Mouse (Mus musculus) CH12.LX (cell line): Measurements from ENCODE around the gene Prdx3. TPM values are rescaled to one million over a fixed set of nuclear protein-coding genes. Genes with fewer than 3 reads are reported as not detected.
A peak's percentile ranks its signal among the peaks of the same experiment; 100 is the strongest.

ENCODE experiments used
- DNase-seq: peaks from one replicate; pipeline ENCODE4 v3.0.0-alpha.2; 2013; ENCODE audit errors: extremely low read depth
- H3K27ac ChIP-seq: 2 replicates; pipeline ENCODE4 v1.5.1; 2012; ENCODE audit warnings: low read depth, mild to moderate bottlenecking, control low read depth, moderate library complexity; ENCODE audit not compliant: insufficient read depth
- H3K27me3 ChIP-seq: replicated peaks from 2 replicates; pipeline ENCODE3; 2012; ENCODE audit warnings: inconsistent platforms
- H3K36me3 ChIP-seq, 2 experiments: replicated peaks in 1 of 2; 2 replicates each; pipeline versions ENCODE3 to v1.6.1; 2012; ENCODE audit warnings: inconsistent platforms in 1 of 2, low read length in 1 of 2, mild to moderate bottlenecking in 1 of 2, mixed read lengths in 1 of 2, moderate library complexity in 1 of 2; ENCODE audit not compliant: control insufficient read depth in 1 of 2, insufficient read depth in 1 of 2
- H3K4me1 ChIP-seq, 2 experiments: 2 replicates each; pipeline ENCODE4 v1.6.1; 2012; ENCODE audit warnings: inconsistent platforms in 1 of 2, moderate library complexity in 1 of 2; ENCODE audit not compliant: insufficient read depth in 2 of 2, control insufficient read depth in 1 of 2
- H3K4me2 ChIP-seq: 2 replicates; pipeline ENCODE4 v1.6.1; 2012; ENCODE audit warnings: low read depth, mild to moderate bottlenecking, control low read depth; ENCODE audit not compliant: poor library complexity, insufficient read depth, severe bottlenecking
- H3K4me3 ChIP-seq, 3 experiments: fragments of 150-350 bp in 1 of 3; sonication (generic) in 1 of 3; replicated peaks in 1 of 3; 2 replicates each; pipeline versions ENCODE3 to v1.5.1; 2011 to 2012; ENCODE audit warnings: low read depth in 2 of 3, low read length in 2 of 3, mild to moderate bottlenecking in 2 of 3, moderate library complexity in 2 of 3, control low read depth in 1 of 3, improper control_type of control experiment in 1 of 3, inconsistent platforms in 1 of 3, mixed read lengths in 1 of 3; ENCODE audit not compliant: poor library complexity in 1 of 3
- H3K79me2 ChIP-seq: replicated peaks from 2 replicates; pipeline ENCODE4 v1.6.1; 2012; ENCODE audit warnings: mild to moderate bottlenecking, moderate library complexity; ENCODE audit not compliant: control insufficient read depth, poor library complexity, insufficient read depth, severe bottlenecking; ENCODE audit errors: extremely low read depth
- H3K9ac ChIP-seq: 2 replicates; pipeline ENCODE4 v1.6.1; 2012; ENCODE audit warnings: low read depth, mild to moderate bottlenecking, control low read depth, moderate library complexity; ENCODE audit not compliant: insufficient read depth
- H3K9me3 ChIP-seq: replicated peaks from 2 replicates; pipeline ENCODE3; 2012; ENCODE audit warnings: low read length, inconsistent platforms, mixed read lengths
- BHLHE40 ChIP-seq: IDR thresholded peaks from 2 replicates; pipeline ENCODE4 v1.6.1; 2011; ENCODE audit warnings: mild to moderate bottlenecking, low read depth, low read length, improper control_type of control experiment
- CHD1 ChIP-seq: IDR thresholded peaks from 2 replicates; pipeline ENCODE4 v1.6.1; 2012; ENCODE audit warnings: low read depth, low read length, improper control_type of control experiment, inconsistent platforms
- CHD2 ChIP-seq: IDR thresholded peaks from 2 replicates; pipeline ENCODE4 v1.6.1; 2011; ENCODE audit warnings: low read length, improper control_type of control experiment
- CTCF ChIP-seq, 2 experiments: IDR thresholded peaks in 1 of 2; conservative IDR thresholded peaks in 1 of 2; 2 replicates each; pipeline ENCODE4 v1.5.1; 2011 to 2012; ENCODE audit warnings: low read depth in 2 of 2, low read length in 2 of 2, improper control_type of control experiment in 1 of 2, inconsistent platforms in 1 of 2, mild to moderate bottlenecking in 1 of 2, moderate library complexity in 1 of 2
- E2F4 ChIP-seq: IDR thresholded peaks from 2 replicates; pipeline ENCODE4 v1.6.1; 2011; ENCODE audit warnings: low read depth, low read length, improper control_type of control experiment; ENCODE audit not compliant: insufficient replicate concordance
- EP300 ChIP-seq: IDR thresholded peaks from 2 replicates; pipeline ENCODE4 v1.6.1; 2011; ENCODE audit warnings: low read length, improper control_type of control experiment
- IRF4 ChIP-seq: IDR thresholded peaks from 2 replicates; pipeline ENCODE4 v1.6.1; 2014; ENCODE audit warnings: low read depth, mild to moderate bottlenecking, inconsistent platforms, low read length, improper control_type of control experiment
- JUN ChIP-seq: IDR thresholded peaks from 2 replicates; pipeline ENCODE4 v1.6.1; 2011; ENCODE audit warnings: low read depth, mild to moderate bottlenecking, low read length, improper control_type of control experiment, moderate library complexity; ENCODE audit not compliant: insufficient read depth
- JUND ChIP-seq: conservative IDR thresholded peaks from 2 replicates; pipeline ENCODE4 v1.6.1; 2011; ENCODE audit warnings: low read depth, low read length, improper control_type of control experiment
- KAT2A ChIP-seq: IDR thresholded peaks from 2 replicates; pipeline ENCODE4 v1.6.1; 2012; ENCODE audit warnings: low read length, improper control_type of control experiment, inconsistent platforms; ENCODE audit not compliant: insufficient replicate concordance
- MAX ChIP-seq: IDR thresholded peaks from 2 replicates; pipeline ENCODE4 v1.6.1; 2011; ENCODE audit warnings: low read length, improper control_type of control experiment
- MAZ ChIP-seq: IDR thresholded peaks from 2 replicates; pipeline ENCODE4 v1.6.1; 2012; ENCODE audit warnings: low read depth, mild to moderate bottlenecking, inconsistent platforms, low read length, improper control_type of control experiment, moderate library complexity
- MXI1 ChIP-seq: IDR thresholded peaks from 2 replicates; pipeline ENCODE4 v1.6.1; 2011; ENCODE audit warnings: mild to moderate bottlenecking, low read depth, low read length, improper control_type of control experiment
- NELFE ChIP-seq: IDR thresholded peaks from 2 replicates; pipeline ENCODE4 v1.6.1; 2011; ENCODE audit warnings: low read depth, low read length, improper control_type of control experiment
- PAX5 ChIP-seq: IDR thresholded peaks from 2 replicates; pipeline ENCODE4 v1.6.1; 2012; ENCODE audit warnings: low read length, inconsistent platforms, mixed read lengths
- POLR2A ChIP-seq: IDR thresholded peaks from 2 replicates; pipeline ENCODE4 v1.6.1; 2011; ENCODE audit warnings: low read depth, mild to moderate bottlenecking, improper control_type of control experiment, low read length
- SIN3A ChIP-seq: IDR thresholded peaks from 2 replicates; pipeline ENCODE4 v1.6.1; 2012; ENCODE audit warnings: low read length, improper control_type of control experiment, inconsistent platforms
- TBP ChIP-seq: conservative IDR thresholded peaks from 2 replicates; pipeline ENCODE4 v1.6.1; 2011; ENCODE audit warnings: low read depth, low read length, improper control_type of control experiment
- USF1 ChIP-seq: IDR thresholded peaks from 2 replicates; pipeline ENCODE4 v1.6.1; 2014; ENCODE audit warnings: low read depth, mild to moderate bottlenecking, inconsistent platforms, low read length, improper control_type of control experiment
- USF2 ChIP-seq: conservative IDR thresholded peaks from 2 replicates; pipeline ENCODE4 v1.6.1; 2011; ENCODE audit warnings: low read depth, low read length, improper control_type of control experiment
- ZC3H11A ChIP-seq: IDR thresholded peaks from 2 replicates; pipeline ENCODE4 v1.6.1; 2012; ENCODE audit warnings: low read depth, mild to moderate bottlenecking, inconsistent platforms, low read length, improper control_type of control experiment
- ZMIZ1 ChIP-seq: IDR thresholded peaks from 2 replicates; pipeline ENCODE4 v1.6.1; 2012; ENCODE audit warnings: low read depth, mild to moderate bottlenecking, inconsistent platforms, low read length, improper control_type of control experiment
- dilution Hi-C: fragments of 300-500 bp; cut with MboI; formaldehyde crosslinking; loops from 2 replicates; pipeline ENCODE4 v1.14.3; 2020; ENCODE audit warnings: low sequenced_read_pairs; ENCODE audit not compliant: extremely low pct_unique_long_range_greater_than_20kb, extremely low pct_ligation_motif_present
- in situ Hi-C: fragments of 300-500 bp; cut with MboI; formaldehyde crosslinking; loops from 3 replicates; pipeline ENCODE4 v1.14.3; 2019; ENCODE audit warnings: low sequenced_read_pairs, low pct_ligation_motif_present, low pct_unique_long_range_greater_than_20kb, mixed read lengths
- polyA plus RNA-seq: library from polyadenylated mRNA; unstranded; fragments of >175 nt; gene quantifications from 2 replicates; pipeline ENCODE4 v1.2.1, GENCODE M21; 2012; ENCODE audit warnings: low read depth; ENCODE audit not compliant: insufficient read length
- total RNA-seq, 2 experiments: library from RNA; depleted of rRNA; stranded (reverse); fragments of 300-350 nt in 1 of 2; fragments of >200 nt in 1 of 2; gene quantifications; 2 replicates each; pipeline ENCODE4 v1.2.3; 2012 to 2014

Prdx3 gene
- total and polyA plus RNA-seq, 3 experiments = 180 to 427 (median 246) TPM

DNA sequence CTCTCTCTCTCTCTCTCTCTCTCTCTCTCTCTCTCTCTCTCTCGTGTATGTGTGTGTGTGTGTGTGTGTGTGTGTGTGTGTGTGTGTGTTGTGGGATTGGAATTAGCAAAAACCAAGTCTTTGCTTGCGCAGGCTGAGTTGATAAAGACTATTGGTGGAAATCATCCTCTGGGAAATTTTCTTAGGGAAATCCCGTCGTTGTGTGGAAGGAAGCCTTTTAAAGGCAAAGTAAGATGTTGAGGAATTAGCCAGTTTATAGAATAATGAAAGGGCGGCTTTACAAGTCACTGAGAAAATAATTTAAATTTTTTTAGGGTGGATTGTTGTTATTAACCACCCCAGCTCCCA, 16.7 kb upstream of the Prdx3 start:
- dilution Hi-C loops = no loop called here
- in situ Hi-C loops = loop anchor here (10.0 kb wide), 1 partner anchor 54 kb away; no protein-coding TSS in a partner anchor
- DNase-seq = no peak
- Histone ChIP-seq H3K4me1 (peaks cover 3 to 43% of the 10 kb centered on the region in 2 experiments; a peak in 3 of 4 replicates), H3K4me2 (peak overlapping the region; percentile 94), H3K4me3 (peak overlapping the region; percentile 88 to 93 (median 90)), H3K9me3 (no peaks in the 10 kb centered on the region), H3K9ac (peak overlapping the region; percentile 61), H3K79me2 (peaks cover 11% of the 10 kb centered on the region), H3K36me3 (no peaks in the 10 kb centered on the region), H3K27ac (peak overlapping the region; percentile 11; the same call in 1 of the 2 replicates)
- TF ChIP-seq BHLHE40 = 0 out of 2 replicates have a peak, but pooled peaks have one; percentile 26
- no peak; the same call in 1 of the 2 replicates for TF ChIP-seq JUND
- TF ChIP-seq SIN3A = peak; percentile 13; the same call in 1 of the 2 replicates
- TF ChIP-seq, all 38 proteins: peak for 2
- H3K27me3 ChIP-seq = no peaks in the 10 kb centered on the region

DNA sequence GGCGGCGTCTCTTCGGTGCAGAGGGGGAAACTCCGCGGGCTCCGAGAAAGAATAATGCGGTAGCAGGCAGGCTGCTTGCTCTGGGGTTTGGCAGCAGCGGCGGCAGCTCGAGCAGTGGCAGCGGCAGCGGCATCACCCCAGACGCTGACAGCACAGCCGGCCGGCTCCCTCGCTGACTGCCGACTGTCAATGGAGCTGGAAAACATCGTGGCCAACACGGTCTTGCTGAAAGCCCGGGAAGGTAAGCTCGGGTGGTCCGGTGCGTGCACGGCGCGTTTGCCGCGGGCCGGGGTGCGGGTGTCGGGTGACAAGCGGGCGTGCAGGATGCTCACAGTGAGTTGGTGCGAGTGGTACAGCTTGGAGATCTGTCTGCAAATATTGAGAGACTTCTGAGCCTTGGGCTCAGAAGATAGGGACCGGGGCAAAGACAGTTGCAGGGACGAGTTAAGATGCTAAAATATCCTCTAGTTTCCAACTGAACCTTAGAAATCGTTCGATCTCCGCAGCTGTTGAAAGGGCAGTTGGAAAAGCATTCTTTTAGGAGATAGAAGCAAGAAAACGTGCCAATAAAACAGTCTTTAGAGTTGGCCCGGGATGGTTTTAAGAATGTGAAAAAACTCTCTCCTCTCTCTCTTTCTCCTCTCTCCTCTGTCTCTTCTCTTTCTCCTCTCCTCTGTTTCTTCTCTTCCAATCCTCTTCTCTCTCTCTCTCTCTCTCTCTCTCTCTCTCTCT, 16.2 kb upstream of the Prdx3 start:
- DNase-seq = no peak

DNA sequence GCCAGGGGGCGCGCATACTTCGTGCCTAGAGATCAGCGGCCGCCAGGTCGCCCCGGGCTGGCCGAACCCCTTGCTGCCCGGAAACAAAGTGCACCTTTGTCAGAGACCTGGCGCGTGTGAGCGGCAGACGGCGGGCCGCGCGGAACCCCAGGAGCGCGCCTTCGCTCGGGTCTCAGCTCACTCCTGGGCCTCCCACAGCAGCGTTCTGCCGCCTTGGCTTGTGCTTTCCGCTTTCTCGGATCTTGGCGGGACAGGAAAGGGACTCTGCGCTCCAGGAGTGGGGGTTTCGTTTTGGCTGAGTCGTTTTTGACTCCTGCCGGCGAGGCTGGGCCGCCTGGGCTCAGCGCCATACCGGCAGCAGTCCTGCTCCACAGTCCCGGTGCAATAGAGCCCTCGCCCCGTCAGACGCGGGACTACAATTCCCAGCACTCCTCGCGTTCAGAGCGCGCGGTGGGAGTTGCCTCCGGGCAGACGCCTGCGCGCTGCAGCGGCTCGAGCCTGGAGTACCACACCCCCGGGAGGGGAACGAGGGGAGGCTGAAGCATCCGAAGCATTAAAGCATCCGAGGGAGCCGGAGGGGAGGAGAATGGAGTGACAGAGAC, 15.5 kb upstream of the Prdx3 start, which contains the start of gene Grk5:
Gene Grk5, plus strand, starts transcription at position 36 of the 602 bp plus-strand sequence.
- dilution Hi-C loops (no loop called here), in situ Hi-C loops (loop anchor here (5.0 to 10.0 kb wide), 2 partner anchors 55 to 192 kb away; no protein-coding TSS in a partner anchor)
- H3K4me2 ChIP-seq = peak within 1 kb of the TSS; percentile 88
- peak; percentile 94 for DNase-seq
- H3K27me3 ChIP-seq = no peaks in the 10 kb centered on the region
- H3K36me3 ChIP-seq = no peaks in the 10 kb centered on the region
- peak within 1 kb of the TSS; percentile 90 for H3K27ac ChIP-seq
- peak within 1 kb of the TSS; percentile 65 for H3K9ac ChIP-seq
- peak within 1 kb of the TSS; percentile 88 to 93 (median 90) for H3K4me3 ChIP-seq
- peaks cover 11% of the 10 kb centered on the region for H3K79me2 ChIP-seq
- H3K4me1 ChIP-seq = peaks cover 3 to 30% of the 10 kb centered on the region in 2 experiments; a peak in 3 of 4 replicates
- no peaks in the 10 kb centered on the region for H3K9me3 ChIP-seq
- TF ChIP-seq IRF4 (peak; percentile 67), ZMIZ1 (0 out of 2 replicates have a peak, but pooled peaks have one; percentile 22), CHD1 (no peak; the same call in none of the 2 replicates), KAT2A (peak; percentile 77; the same call in 1 of the 2 replicates), PAX5 (no peak), E2F4 (0 out of 2 replicates have a peak, but pooled peaks have one; percentile 49), EP300 (peak; percentile 44), MAX (peak; percentile 55; the same call in 1 of the 2 replicates), MXI1 (peak; percentile 82), USF2 (no peak), POLR2A (peak; percentile 70), TBP (no peak), USF1 (no peak), CTCF (conservative IDR thresholded peaks at IDR 0.05 in 1 of 2, IDR thresholded peaks at IDR 0.05 in 1 of 2; ENCODE audit: low read depth in 2 of 2, low read length in 2 of 2) (no peak), ZC3H11A (peak; percentile 82; the same call in 1 of the 2 replicates), NELFE (peak; percentile 30), CHD2 (no peak), JUN (no peak)

More for the DNA sequence above, 16.2 kb upstream of the Prdx3 start:
- Histone ChIP-seq H3K9me3 (no peaks in the 10 kb centered on the region), H3K36me3 (no peaks in the 10 kb centered on the region), H3K4me1 (peaks cover 3 to 37% of the 10 kb centered on the region in 2 experiments; a peak in 3 of 4 replicates), H3K79me2 (peaks cover 11% of the 10 kb centered on the region), H3K27me3 (no peaks in the 10 kb centered on the region), H3K4me2 (peak overlapping the region; percentile 94)
- peak; percentile 35; the same call in 1 of the 2 replicates for TF ChIP-seq BHLHE40
- no peak for TF ChIP-seq MAZ
- peak; percentile 56 for TF ChIP-seq SIN3A
- no peak for TF ChIP-seq CTCF (conservative IDR thresholded peaks at IDR 0.05 in 1 of 2, IDR thresholded peaks at IDR 0.05 in 1 of 2; ENCODE audit: low read depth in 2 of 2, low read length in 2 of 2)
- peak; percentile 50; the same call in 1 of the 2 replicates for TF ChIP-seq MXI1
- TF ChIP-seq, all 38 proteins: peak for 3
- dilution Hi-C loops = no loop called here
- H3K9ac ChIP-seq = peak overlapping the region; percentile 61
- H3K27ac ChIP-seq = peak overlapping the region; percentile 88
- in situ Hi-C loops = loop anchor here (10.0 kb wide), 1 partner anchor 54 kb away; no protein-coding TSS in a partner anchor
- peak overlapping the region; percentile 88 to 93 (median 90) for H3K4me3 ChIP-seq
